Mouse (Mus musculus): ENCODE results near the gene Esrrg. TPM values are rescaled to one million over a fixed set of nuclear protein-coding genes. Genes with fewer than 3 reads are reported as not detected.

Gene Esrrg
- polyA plus RNA-seq, 1 experiment from 2014 or later: 31.6 TPM

DNA sequence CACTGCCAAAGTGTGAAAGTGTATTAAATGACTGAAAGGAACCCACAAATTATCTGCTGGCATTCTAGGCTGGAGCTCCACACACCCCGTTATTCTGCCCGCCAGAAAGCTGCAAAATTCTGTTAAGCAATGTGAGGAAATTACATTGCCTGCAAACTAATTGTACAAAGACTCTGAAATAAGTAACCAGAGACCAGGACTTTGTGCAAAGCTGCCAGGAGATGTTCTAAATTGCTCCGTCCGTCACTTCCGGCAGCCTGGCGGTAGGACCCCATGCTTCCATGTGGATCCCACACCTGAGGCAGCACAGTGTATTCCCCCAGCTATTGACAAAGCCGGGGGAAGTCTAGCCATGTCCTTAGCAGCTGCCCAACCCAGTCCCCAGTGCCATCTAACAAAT lies 451.9 kb downstream of the Esrrg start:
- no peaks in the 10 kb centered on the region for H3K27me3 ChIP-seq (replicated peaks)
- no peak overlapping the region for H3K9ac ChIP-seq (replicated peaks)
- no peaks in the 10 kb centered on the region for H3K36me3 ChIP-seq
- no peaks in the 10 kb centered on the region for H3K9me3 ChIP-seq (replicated peaks)
- ATAC-seq (ENCODE audit: low FRiP score): no peak
- H3K4me3 ChIP-seq (replicated peaks): no peak overlapping the region
- whole genome bisulfite sequencing: 80% methylated on average over 7 of the region's 7 CpGs
- peaks cover 6% of the 10 kb centered on the region; the same call in 1 of the 2 replicates for H3K4me1 ChIP-seq
- H3K4me2 ChIP-seq: no peak overlapping the region
- no peak overlapping the region for H3K27ac ChIP-seq (replicated peaks)

DNA sequence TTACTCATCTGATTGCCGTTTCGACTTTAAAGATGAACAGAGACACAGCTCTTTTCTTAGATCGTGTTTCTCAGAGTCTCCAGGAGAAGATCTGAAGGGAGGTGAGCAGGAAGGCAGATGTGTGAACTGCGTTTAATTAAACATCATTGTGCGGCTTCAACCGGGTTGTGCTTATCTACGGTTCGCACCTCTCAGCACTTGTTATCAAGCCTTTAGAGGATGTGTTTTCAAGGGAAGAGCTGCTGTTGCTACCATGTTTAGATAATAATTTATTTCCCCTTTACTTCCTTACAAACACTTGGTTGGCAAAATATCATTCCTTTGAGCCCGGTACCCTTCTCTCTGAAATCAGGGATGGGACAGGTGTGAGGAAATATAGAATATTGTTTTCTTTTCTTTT lies 460.2 kb downstream of the Esrrg start:
- Histone ChIP-seq H3K9ac (replicated peaks) (no peak overlapping the region), H3K4me1 (peaks cover 9% of the 10 kb centered on the region; the same call in 1 of the 2 replicates), H3K4me3 (replicated peaks) (no peak overlapping the region), H3K4me2 (no peak overlapping the region), H3K27ac (replicated peaks) (no peak overlapping the region), H3K9me3 (replicated peaks) (no peaks in the 10 kb centered on the region), H3K27me3 (replicated peaks) (0 out of 2 replicates have a peak, but pooled peaks cover 2% of the 10 kb centered on the region), H3K36me3 (no peaks in the 10 kb centered on the region)
- WGBS: 78% methylated on average over 9 of the region's 9 CpGs
- no peak for ATAC-seq (ENCODE audit: low FRiP score)

DNA sequence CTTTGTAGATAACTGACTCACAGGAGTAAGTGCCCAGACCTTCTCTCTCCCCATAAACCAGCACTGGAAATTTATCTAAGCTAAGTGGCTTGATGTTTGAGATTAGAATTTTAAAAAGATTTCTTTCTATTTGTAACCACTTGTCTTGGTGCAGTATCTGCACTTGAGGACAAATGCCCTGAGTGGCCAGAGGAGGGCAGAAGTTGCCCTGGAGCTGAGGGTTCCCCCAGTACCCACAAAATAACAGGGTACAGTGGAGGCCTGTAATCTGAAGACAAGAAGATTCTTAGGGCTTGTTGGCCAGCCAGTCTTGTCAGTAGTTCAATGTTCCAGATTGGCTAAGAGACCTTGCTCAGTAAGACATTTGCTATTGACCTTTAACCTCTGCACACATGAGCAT lies 461.3 kb downstream of the Esrrg start:
- H3K4me1 ChIP-seq: peaks cover 7% of the 10 kb centered on the region; the same call in 1 of the 2 replicates
- no peak overlapping the region for H3K27ac ChIP-seq (replicated peaks)
- no peaks in the 10 kb centered on the region for H3K9me3 ChIP-seq (replicated peaks)
- no peaks in the 10 kb centered on the region for H3K36me3 ChIP-seq
- H3K9ac ChIP-seq (replicated peaks): no peak overlapping the region
- no peak overlapping the region for H3K4me3 ChIP-seq (replicated peaks)
- H3K27me3 ChIP-seq (replicated peaks): 0 out of 2 replicates have a peak, but pooled peaks cover 2% of the 10 kb centered on the region
- no peak overlapping the region for H3K4me2 ChIP-seq
- no peak for ATAC-seq (ENCODE audit: low FRiP score)

DNA sequence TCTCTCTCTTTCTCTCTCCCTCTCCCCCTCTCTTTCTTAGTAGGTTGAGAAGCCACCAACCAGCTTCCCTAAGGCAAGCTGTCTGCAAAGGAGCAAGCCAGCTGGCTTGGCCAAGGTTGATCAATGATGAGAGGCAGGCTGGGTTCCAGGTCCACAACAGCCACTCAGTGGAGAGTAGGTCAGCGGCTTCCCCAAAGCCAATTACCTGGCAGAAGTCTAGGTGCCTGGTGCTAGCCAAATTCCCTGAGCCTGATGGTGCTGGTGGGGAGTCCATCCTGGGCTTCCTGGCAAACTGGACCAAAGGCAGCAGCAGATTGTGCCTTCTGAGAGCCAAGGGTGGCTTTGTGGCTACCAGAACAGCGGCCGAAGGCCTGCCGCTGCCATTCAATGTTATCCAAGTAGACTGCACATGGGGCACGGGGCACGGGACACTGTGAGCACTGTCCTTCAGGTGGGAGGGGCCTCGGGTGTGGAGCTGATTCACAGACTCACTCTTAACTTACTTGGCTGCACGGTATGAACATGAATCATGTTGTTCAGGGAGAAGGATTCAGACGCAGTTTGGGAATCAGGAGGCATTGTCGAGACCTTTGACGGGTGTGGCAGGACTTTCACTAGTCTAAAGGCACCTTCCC lies 469.1 kb downstream of the Esrrg start:
- no peak for ATAC-seq (ENCODE audit: low FRiP score)
- H3K9ac ChIP-seq (replicated peaks): no peak overlapping the region
- no peak overlapping the region for H3K4me2 ChIP-seq
- H3K9me3 ChIP-seq (replicated peaks): no peaks in the 10 kb centered on the region
- no peaks in the 10 kb centered on the region for H3K36me3 ChIP-seq
- no peaks in the 10 kb centered on the region for H3K27me3 ChIP-seq (replicated peaks)
- H3K4me1 ChIP-seq: peaks cover 4% of the 10 kb centered on the region; the same call in 1 of the 2 replicates
- 93% methylated on average over 11 of the region's 11 CpGs for WGBS
- H3K27ac ChIP-seq (replicated peaks): no peak overlapping the region
- no peak overlapping the region for H3K4me3 ChIP-seq (replicated peaks)

DNA sequence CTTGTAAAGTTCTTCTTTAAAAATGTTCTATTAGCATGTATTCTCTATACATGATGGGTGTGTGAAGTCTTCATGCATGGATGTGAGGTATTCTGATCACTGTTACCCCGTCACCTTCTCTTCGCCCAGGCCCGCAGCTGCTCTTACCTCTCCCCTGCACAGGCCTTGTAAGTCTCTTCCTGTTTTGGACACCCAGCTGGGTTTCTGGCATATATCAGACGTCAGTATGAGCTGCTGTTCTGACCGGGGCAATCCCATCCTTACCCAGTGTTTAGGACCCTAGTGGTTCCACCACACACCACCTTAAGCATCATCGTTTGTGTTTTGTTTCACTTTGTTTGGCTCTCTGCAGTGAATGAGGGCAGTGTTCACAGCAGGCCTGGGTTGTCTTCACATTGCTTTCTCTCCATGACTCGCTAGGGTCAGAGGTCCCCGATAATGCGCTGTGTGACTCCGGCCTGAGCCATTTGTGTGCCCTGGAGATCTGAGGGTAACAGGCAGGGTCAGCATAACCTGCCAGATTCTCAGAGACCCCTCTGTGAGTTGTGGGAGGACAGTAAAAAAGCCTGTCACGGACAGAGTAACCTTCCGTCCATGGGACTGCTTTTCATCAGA lies 471.8 kb downstream of the Esrrg start:
- peaks cover 8% of the 10 kb centered on the region; the same call in 1 of the 2 replicates for H3K4me1 ChIP-seq
- H3K4me3 ChIP-seq (replicated peaks): no peak overlapping the region
- no peaks in the 10 kb centered on the region for H3K27me3 ChIP-seq (replicated peaks)
- H3K4me2 ChIP-seq: no peak overlapping the region
- ATAC-seq (ENCODE audit: low FRiP score): no peak
- no peaks in the 10 kb centered on the region for H3K9me3 ChIP-seq (replicated peaks)
- H3K36me3 ChIP-seq: no peaks in the 10 kb centered on the region
- H3K27ac ChIP-seq (replicated peaks): no peak overlapping the region
- no peak overlapping the region for H3K9ac ChIP-seq (replicated peaks)
- 55% methylated on average over 12 of the region's 12 CpGs for WGBS

DNA sequence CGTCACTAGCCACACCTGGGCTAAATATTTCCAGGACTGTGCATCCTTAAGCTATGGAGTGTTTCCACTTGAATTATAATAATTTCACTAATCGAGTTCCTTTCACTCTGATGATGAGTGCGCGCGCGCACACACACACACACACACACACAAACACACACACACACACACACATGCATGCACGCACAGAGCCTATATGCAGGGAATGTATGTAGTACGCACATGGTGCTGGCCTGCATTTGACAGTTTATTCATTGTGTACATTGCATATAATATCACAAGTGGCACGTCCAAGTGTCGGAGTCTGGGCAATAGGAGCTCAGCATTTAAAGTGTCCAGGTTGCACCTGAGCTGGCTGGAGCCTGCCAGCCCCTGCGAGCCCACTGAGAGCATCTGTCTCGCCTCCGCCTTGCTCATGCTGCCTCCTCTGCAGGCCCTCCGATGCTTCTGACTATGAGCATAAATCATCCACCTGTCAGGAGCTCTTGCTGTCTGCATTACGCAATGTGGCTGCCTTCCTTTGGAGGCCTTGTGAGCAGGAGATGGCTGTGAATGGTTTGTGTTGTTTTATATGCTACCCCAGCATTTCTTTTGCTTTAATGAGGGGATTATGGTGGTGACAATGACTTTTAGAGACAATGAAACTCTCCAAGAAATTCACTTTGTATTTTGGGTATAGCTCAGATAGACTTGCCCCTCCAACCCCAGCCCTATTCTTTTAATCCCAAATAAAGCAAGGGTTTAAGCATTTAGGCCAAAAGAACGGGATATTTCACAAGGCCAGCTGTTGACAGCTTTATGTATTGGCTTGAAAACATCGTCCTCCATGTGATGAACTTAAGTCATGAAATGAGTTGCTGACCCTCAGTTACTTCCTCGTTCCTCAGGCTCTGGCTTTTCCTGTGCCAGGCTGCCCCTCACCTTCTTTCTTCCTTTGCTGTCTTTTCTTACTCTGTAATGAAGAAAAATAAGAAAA lies 474.4 kb downstream of the Esrrg start:
- no peak overlapping the region for H3K4me2 ChIP-seq
- no peaks in the 10 kb centered on the region for H3K9me3 ChIP-seq (replicated peaks)
- H3K36me3 ChIP-seq: no peaks in the 10 kb centered on the region
- H3K9ac ChIP-seq (replicated peaks): no peak overlapping the region
- no peak overlapping the region for H3K27ac ChIP-seq (replicated peaks)
- no peak; the same call in 1 of the 2 replicates for ATAC-seq (ENCODE audit: low FRiP score)
- 63% methylated on average over 18 of the region's 18 CpGs for WGBS
- peaks cover 10% of the 10 kb centered on the region; the same call in 1 of the 2 replicates for H3K4me1 ChIP-seq
- no peak overlapping the region for H3K4me3 ChIP-seq (replicated peaks)
- no peaks in the 10 kb centered on the region for H3K27me3 ChIP-seq (replicated peaks)

DNA sequence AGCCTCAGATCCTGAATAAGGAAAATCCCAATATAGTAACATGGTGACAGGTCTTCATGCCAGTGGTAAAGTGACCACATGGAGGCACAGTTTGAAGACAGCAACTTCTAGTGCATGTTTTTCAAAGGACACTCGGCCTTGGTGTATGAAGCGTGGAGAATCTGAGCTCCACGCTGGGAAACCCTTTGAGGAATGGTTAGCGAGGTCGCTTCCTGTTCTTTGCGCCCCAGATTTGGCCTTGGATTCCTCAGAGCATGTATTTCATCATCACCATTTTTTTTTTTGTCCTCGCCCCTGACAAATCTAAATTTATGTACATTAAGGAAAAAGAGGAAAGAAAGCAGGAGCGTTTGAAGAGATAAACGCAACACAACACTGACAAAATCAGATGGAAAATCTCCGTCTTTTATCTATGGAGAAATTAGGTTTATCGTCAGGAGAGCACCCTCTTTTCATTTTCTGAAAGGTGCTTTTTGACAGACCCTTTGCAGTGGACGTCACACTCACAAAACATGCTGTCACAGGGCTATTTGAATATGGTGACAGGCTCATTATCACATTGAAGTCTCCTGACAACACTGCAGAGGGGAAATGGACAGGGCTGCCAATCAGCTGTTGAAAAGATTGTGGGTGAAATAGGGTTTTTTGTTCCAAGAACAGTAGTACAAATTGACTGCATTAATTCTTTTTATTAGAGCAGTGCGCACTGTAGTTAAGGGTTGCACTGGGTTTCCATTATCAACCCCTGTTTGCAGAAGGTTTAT lies 476.7 kb downstream of the Esrrg start:
- no peak overlapping the region for H3K9ac ChIP-seq (replicated peaks)
- H3K36me3 ChIP-seq: no peaks in the 10 kb centered on the region
- peaks cover 10% of the 10 kb centered on the region; the same call in 1 of the 2 replicates for H3K4me1 ChIP-seq
- ATAC-seq (ENCODE audit: low FRiP score): no peak
- no peak overlapping the region for H3K27ac ChIP-seq (replicated peaks)
- H3K4me3 ChIP-seq (replicated peaks): no peak overlapping the region
- no peaks in the 10 kb centered on the region for H3K27me3 ChIP-seq (replicated peaks)
- H3K4me2 ChIP-seq: no peak overlapping the region
- H3K9me3 ChIP-seq (replicated peaks): no peaks in the 10 kb centered on the region
- WGBS: 65% methylated on average over 13 of the region's 13 CpGs

DNA sequence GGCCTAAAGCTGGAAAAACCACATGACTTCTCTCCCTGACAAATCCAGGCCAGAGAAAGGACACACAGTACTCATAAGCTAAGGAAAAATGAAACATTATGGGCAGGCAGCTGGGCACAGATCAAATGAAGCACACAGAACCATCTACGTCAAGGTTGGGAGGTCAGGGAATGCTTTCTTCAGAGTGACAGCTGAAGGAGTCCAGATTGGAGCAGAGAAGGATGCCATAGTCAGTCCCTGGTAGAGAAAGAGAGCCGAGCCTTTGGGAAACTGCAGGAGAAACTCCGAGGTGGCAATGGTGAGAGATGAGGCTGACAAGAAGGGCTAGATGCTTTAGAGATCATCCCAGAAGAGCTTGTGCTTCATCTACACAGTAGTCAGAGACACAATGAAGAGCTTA lies 485.1 kb downstream of the Esrrg start:
- H3K4me3 ChIP-seq (replicated peaks): no peak overlapping the region
- WGBS: 92% methylated on average over 3 of the region's 3 CpGs
- H3K27ac ChIP-seq (replicated peaks): no peak overlapping the region
- H3K9ac ChIP-seq (replicated peaks): no peak overlapping the region
- no peaks in the 10 kb centered on the region for H3K4me1 ChIP-seq
- ATAC-seq (ENCODE audit: low FRiP score): no peak
- no peak overlapping the region for H3K4me2 ChIP-seq
- H3K36me3 ChIP-seq: no peaks in the 10 kb centered on the region
- no peaks in the 10 kb centered on the region for H3K27me3 ChIP-seq (replicated peaks)
- no peaks in the 10 kb centered on the region for H3K9me3 ChIP-seq (replicated peaks)

DNA sequence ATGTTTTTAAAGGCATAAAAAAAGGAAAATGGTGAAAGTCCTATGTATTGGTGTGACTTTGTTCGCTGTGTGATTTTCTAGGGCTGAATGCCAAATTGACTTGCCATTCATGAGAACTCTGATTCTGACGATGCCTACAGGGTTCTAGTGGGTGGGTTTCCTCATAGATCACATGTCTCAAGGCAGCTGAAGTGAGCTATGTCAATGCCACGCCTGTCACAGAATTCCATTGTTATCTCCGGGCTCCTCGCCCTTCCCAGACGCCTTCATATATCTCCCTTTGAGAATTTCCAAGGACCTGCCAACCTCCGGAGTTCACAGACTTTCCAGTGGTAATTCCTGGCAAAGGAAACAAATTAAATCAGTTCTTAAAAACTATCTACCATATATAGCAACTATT lies 493.2 kb downstream of the Esrrg start:
- H3K9ac ChIP-seq (replicated peaks): no peak overlapping the region
- no peak overlapping the region for H3K4me3 ChIP-seq (replicated peaks)
- H3K27me3 ChIP-seq (replicated peaks): no peaks in the 10 kb centered on the region
- H3K4me2 ChIP-seq: no peak overlapping the region
- ATAC-seq (ENCODE audit: low FRiP score): no peak
- WGBS: 19% methylated on average over 7 of the region's 7 CpGs
- H3K36me3 ChIP-seq: no peaks in the 10 kb centered on the region
- no peaks in the 10 kb centered on the region for H3K9me3 ChIP-seq (replicated peaks)
- no peak overlapping the region for H3K27ac ChIP-seq (replicated peaks)
- H3K4me1 ChIP-seq: no peaks in the 10 kb centered on the region

DNA sequence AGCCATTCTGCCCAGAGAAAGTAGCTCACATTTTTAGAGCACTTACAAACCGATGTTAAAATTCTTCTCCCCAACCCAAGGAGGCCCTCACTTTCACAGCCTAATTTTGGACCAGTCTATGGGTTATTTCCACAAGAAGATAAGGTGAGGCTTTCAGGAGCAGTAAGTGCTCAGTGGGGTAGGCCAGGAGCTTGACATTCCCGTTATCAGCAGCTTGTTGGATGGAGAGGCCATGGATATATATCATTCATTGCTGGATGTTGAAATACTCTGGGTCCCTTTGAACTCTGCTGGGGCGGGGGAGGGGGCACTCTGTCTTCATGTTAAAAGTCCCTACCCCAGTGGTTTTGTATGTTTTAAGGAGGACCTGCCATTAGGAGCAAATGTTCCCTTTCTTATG lies 494.6 kb downstream of the Esrrg start:
- no peak overlapping the region for H3K27ac ChIP-seq (replicated peaks)
- H3K36me3 ChIP-seq: no peaks in the 10 kb centered on the region
- 60% methylated on average over 3 of the region's 3 CpGs for WGBS
- no peaks in the 10 kb centered on the region for H3K4me1 ChIP-seq
- no peak overlapping the region for H3K4me2 ChIP-seq
- H3K4me3 ChIP-seq (replicated peaks): no peak overlapping the region
- ATAC-seq (ENCODE audit: low FRiP score): no peak
- H3K9me3 ChIP-seq (replicated peaks): no peaks in the 10 kb centered on the region
- no peak overlapping the region for H3K9ac ChIP-seq (replicated peaks)
- H3K27me3 ChIP-seq (replicated peaks): no peaks in the 10 kb centered on the region

DNA sequence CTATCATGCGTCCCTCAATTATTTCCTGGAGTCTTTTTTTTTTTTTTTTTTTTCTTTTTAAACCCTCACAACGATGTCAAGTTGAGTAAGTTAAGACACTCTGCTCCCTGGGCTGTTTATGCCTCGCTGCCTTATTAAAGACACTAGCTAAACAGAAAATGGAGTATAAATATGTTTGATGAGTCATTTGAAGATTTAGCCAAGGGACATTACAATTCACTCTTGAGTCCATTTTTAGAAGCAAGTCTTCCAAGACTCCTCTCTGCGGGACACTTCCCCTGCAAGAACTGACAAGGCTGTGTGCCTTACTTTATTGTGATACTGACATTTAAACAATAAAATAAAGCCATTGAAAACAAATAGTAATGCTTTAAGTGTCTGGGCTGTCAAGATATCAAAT lies 496.9 kb downstream of the Esrrg start:
- Histone ChIP-seq H3K27ac (replicated peaks) (no peak overlapping the region), H3K4me1 (no peaks in the 10 kb centered on the region), H3K9me3 (replicated peaks) (no peaks in the 10 kb centered on the region), H3K36me3 (no peaks in the 10 kb centered on the region), H3K27me3 (replicated peaks) (no peaks in the 10 kb centered on the region), H3K4me3 (replicated peaks) (no peak overlapping the region), H3K9ac (replicated peaks) (no peak overlapping the region), H3K4me2 (no peak overlapping the region)
- no peak for ATAC-seq (ENCODE audit: low FRiP score)
- 73% methylated on average over 4 of the region's 4 CpGs for WGBS
